Mouse (Mus musculus): Measurements from ENCODE around the gene Slc4a3. TPM values are rescaled to one million over a fixed set of nuclear protein-coding genes. Genes with fewer than 3 reads are reported as not detected.

Slc4a3 gene
- 0.59 and 8.0 TPM in 2 replicates for polyA plus RNA-seq (2011; ENCODE audit: insufficient read depth, insufficient read length, low replicate concordance, missing spikeins)

GRCm38 (mm10) chr1:75545965-75546956, at the start of gene Slc4a3:
Slc4a3 (plus strand) TSS chr1:75546266.
- Histone ChIP-seq H3K4me1 (ENCODE audit: control insufficient read depth, insufficient read depth, low read length) (no peaks in the 10 kb centered on the region), H3K4me3 (replicated peaks; ENCODE audit: control insufficient read depth, low read depth, low read length) (no peak within 1 kb of the TSS), H3K27ac (ENCODE audit: control insufficient read depth, insufficient read depth, low read depth, low read length, poor library complexity) (no peak within 1 kb of the TSS; the same call in 1 of the 2 replicates)
- TF ChIP-seq CTCF (IDR thresholded peaks at IDR 0.05; ENCODE audit: control insufficient read depth, insufficient read depth, low read length), result no peak
- no peak for TF ChIP-seq POLR2A (IDR thresholded peaks at IDR 0.05; ENCODE audit: borderline replicate concordance, control insufficient read depth, low read depth, low read length)
- WGBS, result 3% methylated on average over 64 of the region's 64 CpGs

DNA sequence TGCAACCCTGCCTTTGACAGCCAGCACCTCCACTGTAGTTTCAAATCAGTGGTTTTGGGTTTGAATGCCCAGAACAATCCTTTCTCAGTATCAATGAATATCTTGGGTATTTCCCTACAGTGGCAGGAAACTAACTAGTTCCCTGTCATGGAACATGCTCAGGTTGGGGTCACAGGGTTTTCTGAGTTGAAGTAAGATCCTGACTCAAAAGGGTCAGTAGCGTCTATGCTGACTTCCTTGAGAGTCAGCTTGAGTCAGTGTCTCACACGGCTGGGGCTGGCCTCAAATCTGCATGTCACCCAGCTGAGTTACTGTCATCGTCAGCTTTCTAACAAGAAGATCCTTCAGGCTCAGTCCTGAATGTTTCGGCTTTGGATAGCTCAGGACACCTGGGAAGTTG, 47.2 kb upstream of the Slc4a3 start:
- Histone ChIP-seq H3K4me1 (ENCODE audit: control insufficient read depth, insufficient read depth, low read length) (no peaks in the 10 kb centered on the region), H3K27ac (ENCODE audit: control insufficient read depth, insufficient read depth, low read depth, low read length, poor library complexity) (no peak overlapping the region), H3K4me3 (replicated peaks; ENCODE audit: control insufficient read depth, low read depth, low read length) (no peak overlapping the region)
- TF ChIP-seq CTCF (IDR thresholded peaks at IDR 0.05; ENCODE audit: control insufficient read depth, insufficient read depth, low read length) (no peak), POLR2A (IDR thresholded peaks at IDR 0.05; ENCODE audit: borderline replicate concordance, control insufficient read depth, low read depth, low read length) (no peak)
- 78% methylated on average over 4 of the region's 4 CpGs for WGBS

GRCm38 (mm10) chr1:75499441-75499840, 46.6 kb upstream of the Slc4a3 start:
- H3K27ac ChIP-seq (ENCODE audit: control insufficient read depth, insufficient read depth, low read depth, low read length, poor library complexity), result no peak overlapping the region
- TF ChIP-seq CTCF (IDR thresholded peaks at IDR 0.05; ENCODE audit: control insufficient read depth, insufficient read depth, low read length) (no peak), POLR2A (IDR thresholded peaks at IDR 0.05; ENCODE audit: borderline replicate concordance, control insufficient read depth, low read depth, low read length) (no peak)
- 75% methylated on average over 7 of the region's 7 CpGs for WGBS
- H3K4me1 ChIP-seq (ENCODE audit: control insufficient read depth, insufficient read depth, low read length), result no peaks in the 10 kb centered on the region
- H3K4me3 ChIP-seq (replicated peaks; ENCODE audit: control insufficient read depth, low read depth, low read length), result no peak overlapping the region

DNA sequence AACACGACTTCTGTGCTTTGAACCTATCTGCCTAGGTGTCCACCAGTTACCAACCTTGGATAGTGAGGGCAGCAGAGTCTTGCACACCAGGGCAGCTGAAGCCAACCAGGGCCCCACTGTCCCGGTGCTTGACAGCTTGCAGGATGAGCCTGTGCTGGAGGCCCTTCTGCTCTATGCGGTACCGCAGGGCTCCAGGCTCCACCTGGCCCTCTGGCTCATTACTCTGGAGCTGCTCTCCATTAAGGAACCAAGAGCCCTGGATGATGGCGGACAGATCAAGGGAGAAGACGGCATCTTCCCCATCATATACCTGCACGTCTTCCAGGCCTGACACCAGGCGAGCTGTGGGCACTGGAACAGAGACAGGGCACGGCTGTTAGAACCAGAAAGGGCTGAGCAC, 44.2 kb upstream of the Slc4a3 start:
- H3K4me3 ChIP-seq (replicated peaks; ENCODE audit: control insufficient read depth, low read depth, low read length), result no peak overlapping the region
- no peak for TF ChIP-seq CTCF (IDR thresholded peaks at IDR 0.05; ENCODE audit: control insufficient read depth, insufficient read depth, low read length)
- TF ChIP-seq POLR2A (IDR thresholded peaks at IDR 0.05; ENCODE audit: borderline replicate concordance, control insufficient read depth, low read depth, low read length), result no peak
- H3K4me1 ChIP-seq (ENCODE audit: control insufficient read depth, insufficient read depth, low read length), result no peaks in the 10 kb centered on the region
- no peak overlapping the region for H3K27ac ChIP-seq (ENCODE audit: control insufficient read depth, insufficient read depth, low read depth, low read length, poor library complexity)
- WGBS, result 82% methylated on average over 9 of the region's 9 CpGs

DNA sequence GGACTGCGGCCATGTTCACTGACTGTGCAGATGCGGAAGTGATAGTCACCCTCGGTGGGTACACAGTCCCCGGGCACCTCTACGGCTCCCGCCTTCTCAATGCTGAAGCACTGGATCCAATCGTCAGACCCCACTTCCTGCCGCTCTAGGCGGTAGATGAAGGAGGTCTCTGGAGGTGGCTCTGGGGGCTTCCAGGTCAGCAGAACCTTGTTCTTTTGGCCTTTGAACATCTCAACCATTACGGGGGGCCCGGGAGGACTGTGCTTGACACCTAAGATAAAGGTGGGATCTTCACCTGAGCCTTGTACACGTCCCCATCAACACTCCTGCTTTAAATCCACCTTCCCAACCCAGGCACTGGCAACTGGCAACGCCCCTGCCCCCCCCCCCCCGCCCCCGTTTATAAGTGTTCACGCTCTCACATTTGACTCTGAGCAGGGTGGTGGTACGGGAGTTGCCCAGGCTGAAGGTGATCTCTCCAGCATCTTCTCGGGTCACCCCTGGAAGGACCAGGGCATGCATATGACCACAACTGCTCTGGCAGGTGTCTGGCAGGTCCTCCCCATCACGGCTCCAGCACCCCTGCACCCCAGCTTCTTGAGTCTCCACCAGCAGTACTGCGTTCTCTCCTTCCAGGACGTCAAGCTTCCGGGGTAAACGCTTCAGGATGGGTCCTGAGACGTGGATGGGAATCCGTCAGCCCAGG, 43.0 kb upstream of the Slc4a3 start:
- H3K4me1 ChIP-seq (ENCODE audit: control insufficient read depth, insufficient read depth, low read length), result no peaks in the 10 kb centered on the region
- whole genome bisulfite sequencing, result 90% methylated on average over 25 of the region's 25 CpGs
- H3K4me3 ChIP-seq (replicated peaks; ENCODE audit: control insufficient read depth, low read depth, low read length), result no peak overlapping the region
- no peak for TF ChIP-seq CTCF (IDR thresholded peaks at IDR 0.05; ENCODE audit: control insufficient read depth, insufficient read depth, low read length)
- no peak for TF ChIP-seq POLR2A (IDR thresholded peaks at IDR 0.05; ENCODE audit: borderline replicate concordance, control insufficient read depth, low read depth, low read length)
- no peak overlapping the region for H3K27ac ChIP-seq (ENCODE audit: control insufficient read depth, insufficient read depth, low read depth, low read length, poor library complexity)

- Histone ChIP-seq H3K4me1 (ENCODE audit: control insufficient read depth, insufficient read depth, low read length) (no peaks in the 10 kb centered on the region), H3K27ac (ENCODE audit: control insufficient read depth, insufficient read depth, low read depth, low read length, poor library complexity) (no peak overlapping the region), H3K4me3 (replicated peaks; ENCODE audit: control insufficient read depth, low read depth, low read length) (no peak overlapping the region)
- WGBS, result 86% methylated on average over 23 of the region's 23 CpGs
- TF ChIP-seq POLR2A (IDR thresholded peaks at IDR 0.05; ENCODE audit: borderline replicate concordance, control insufficient read depth, low read depth, low read length) (no peak), CTCF (IDR thresholded peaks at IDR 0.05; ENCODE audit: control insufficient read depth, insufficient read depth, low read length) (no peak)
Observed at GRCm38 (mm10) chr1:75503651-75503980, 42.5 kb upstream of the Slc4a3 start.

DNA sequence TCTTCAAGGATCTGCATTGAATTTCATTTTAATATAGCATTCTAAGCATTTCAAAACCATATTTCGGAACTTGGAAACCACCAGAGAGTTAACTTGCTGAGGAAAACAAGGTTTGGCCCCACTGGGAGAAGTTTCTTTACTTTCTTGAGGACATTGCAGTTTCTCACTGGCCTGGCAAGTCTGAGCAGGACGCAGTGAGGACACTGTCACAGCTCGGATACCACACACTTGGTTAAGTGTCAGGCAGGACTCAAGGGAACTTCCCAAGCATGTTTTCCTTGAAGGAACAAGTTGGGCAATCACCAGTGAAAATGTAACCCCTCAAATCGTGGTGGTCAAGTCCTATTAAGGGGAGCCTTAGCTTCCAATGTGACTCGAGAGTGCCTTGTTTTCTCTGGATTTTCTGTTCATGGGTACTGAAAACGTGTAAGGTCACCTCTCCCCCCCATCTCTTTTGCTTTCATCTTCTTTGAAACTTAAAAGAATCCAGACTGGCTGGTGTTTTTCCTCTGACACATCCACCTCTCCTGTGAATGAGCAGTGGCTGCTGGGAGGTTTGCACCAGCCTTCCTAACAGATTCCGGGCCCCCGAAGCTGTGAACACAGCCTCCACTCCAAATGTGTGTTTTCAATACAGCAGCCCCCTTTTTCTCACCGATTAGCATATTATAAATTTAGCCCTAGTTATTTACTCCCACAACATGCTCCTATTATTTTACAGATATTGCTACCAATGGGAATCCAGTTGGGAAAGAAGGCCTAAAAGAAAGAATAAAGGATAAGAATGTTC, 41.6 kb upstream of the Slc4a3 start:
- Histone ChIP-seq H3K4me3 (replicated peaks; ENCODE audit: control insufficient read depth, low read depth, low read length) (no peak overlapping the region), H3K4me1 (ENCODE audit: control insufficient read depth, insufficient read depth, low read length) (no peaks in the 10 kb centered on the region), H3K27ac (ENCODE audit: control insufficient read depth, insufficient read depth, low read depth, low read length, poor library complexity) (no peak overlapping the region)
- 75% methylated on average over 9 of the region's 9 CpGs for WGBS
- no peak for TF ChIP-seq CTCF (IDR thresholded peaks at IDR 0.05; ENCODE audit: control insufficient read depth, insufficient read depth, low read length)
- no peak for TF ChIP-seq POLR2A (IDR thresholded peaks at IDR 0.05; ENCODE audit: borderline replicate concordance, control insufficient read depth, low read depth, low read length)

Measured in bone marrow, adult 2 months (tissue).